Mouse (Mus musculus) erythroblast, embryonic 14.5 days (primary cell): ENCODE results near the gene Plxna2.

Source experiments
- GATA1 ChIP-seq: IDR thresholded peaks from 2 replicates; pipeline ENCODE4 v1.6.1; 2012; ENCODE audit warnings: low read length, inconsistent platforms, mixed read lengths
- TAL1 ChIP-seq: IDR thresholded peaks from 3 replicates; pipeline ENCODE4 v1.6.1; 2012; ENCODE audit warnings: low read length, inconsistent platforms, mixed read lengths

DNA sequence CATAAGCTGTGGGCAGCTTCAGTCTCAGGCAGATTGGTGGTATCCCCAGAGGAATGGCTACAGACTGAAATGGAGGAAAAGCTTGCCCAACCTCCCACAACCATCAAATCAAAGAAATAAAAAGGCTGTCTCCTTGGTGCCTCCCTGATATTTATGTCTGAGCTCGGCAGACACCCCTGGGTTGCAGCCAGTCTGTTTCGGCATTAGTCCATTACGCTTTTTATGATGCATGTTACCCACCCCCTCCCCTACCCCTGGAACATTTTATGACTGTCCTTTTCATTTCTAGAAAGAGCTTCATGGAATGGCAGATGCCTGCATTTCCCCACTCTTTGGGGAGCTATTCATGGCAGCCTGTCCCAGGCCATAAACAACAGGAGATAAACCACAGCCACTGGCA is 47.7 kb downstream of the Plxna2 start:
- TF ChIP-seq GATA1 (no peak), TAL1 (no peak)
